Comparison of ENCODE assay signal across 18 mouse cellular contexts in the genomic region with DNA sequence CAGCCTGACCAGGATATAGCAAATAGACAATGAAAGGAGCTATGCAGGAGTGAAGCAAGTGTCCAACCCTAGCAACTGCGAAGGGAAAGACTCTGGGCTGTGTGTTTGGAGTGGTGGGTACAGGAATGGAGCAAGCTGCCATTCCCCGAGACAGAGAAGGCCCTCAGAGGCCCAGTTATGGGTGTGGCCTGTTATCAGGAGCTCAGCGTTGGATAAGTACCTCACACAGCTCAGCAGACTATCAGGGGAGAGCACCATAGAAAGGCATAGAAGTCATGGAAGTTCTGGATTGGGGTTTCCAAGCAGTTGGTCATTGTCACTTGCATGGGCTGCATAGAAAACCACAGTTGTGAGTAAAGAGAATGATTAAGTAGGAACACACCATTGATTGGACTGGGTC. TPM values are rescaled to one million over a fixed set of nuclear protein-coding genes. Genes with fewer than 3 reads are reported as not detected.
DNase-seq lines count a peak whose midpoint lies in the region; ATAC-seq and TF ChIP-seq lines count a peak whose summit lies in the region.
"Had no signal": no experiment of that assay in that cellular context is flagged by ENCODE, and none has a peak within 500 bp of the region (broad histone marks: within the 10 kb centered on the region; RNA-seq: fewer than 3 reads in every experiment).

No protein-coding gene starts in this region.

- H3K4me2 ChIP-seq in kidney, embryonic 15.5 days = no peak overlapping the region
- H3K4me2 ChIP-seq in liver, embryonic 14.5 days (ENCODE audit: low read depth) = peak overlapping the region; percentile 51
- H3K4me2 ChIP-seq: embryonic facial prominence, embryonic 12.5 days; hindbrain, embryonic 13.5 days; neural tube, embryonic 12.5 days had no signal

- no peak for ATAC-seq in kidney, embryonic 15.5 days (replicated peaks; ENCODE audit: low FRiP score)
- ATAC-seq in liver, embryonic 14.5 days (ENCODE audit: insufficient read depth) = peak; percentile 91

- no peaks in the 10 kb centered on the region for H3K36me3 ChIP-seq in kidney, embryonic 15.5 days
- no peaks in the 10 kb centered on the region for H3K36me3 ChIP-seq in liver, embryonic 14.5 days (replicated peaks; ENCODE audit: control insufficient read depth, insufficient read depth, low read depth)
- H3K36me3 ChIP-seq: embryonic facial prominence, embryonic 12.5 days; hindbrain, embryonic 13.5 days; neural tube, embryonic 12.5 days had no signal

- H3K4me3 ChIP-seq in kidney, embryonic 15.5 days (replicated peaks) = no peak overlapping the region
- H3K4me3 ChIP-seq in brown adipose tissue, adult 24 weeks (ENCODE audit: insufficient read depth, low read depth, low read length) = no peak overlapping the region
- no peak overlapping the region for H3K4me3 ChIP-seq in liver, embryonic 14.5 days (ENCODE audit: insufficient read depth in 1 of 2, low read depth in 2 of 2, low read length in 2 of 2)
- H3K4me3 ChIP-seq: embryonic facial prominence, embryonic 12.5 days; hindbrain, embryonic 13.5 days; neural tube, embryonic 12.5 days had no signal

- H3K9ac ChIP-seq in kidney, embryonic 15.5 days = no peak overlapping the region
- peak overlapping the region; percentile 5; the same call in 1 of the 2 replicates for H3K9ac ChIP-seq in liver, embryonic 14.5 days (replicated peaks)
- H3K9ac ChIP-seq: embryonic facial prominence, embryonic 12.5 days; hindbrain, embryonic 13.5 days; neural tube, embryonic 12.5 days had no signal

- no peak for TF ChIP-seq CTCF in liver, embryonic 14.5 days (IDR thresholded peaks at IDR 0.05; ENCODE audit: low read depth)

- WGBS in kidney, embryonic 15.5 days = 89% methylated on average over 3 of the region's 3 CpGs
- 23% methylated on average over 3 of the region's 3 CpGs for WGBS in liver, embryonic 14.5 days (ENCODE audit: insufficient replicate concordance)

- no peaks in the 10 kb centered on the region for H3K9me3 ChIP-seq in kidney, embryonic 15.5 days (replicated peaks)
- H3K9me3 ChIP-seq in liver, embryonic 14.5 days (ENCODE audit: control insufficient read depth, low read length) = no peaks in the 10 kb centered on the region
- H3K9me3 ChIP-seq: embryonic facial prominence, embryonic 12.5 days; hindbrain, embryonic 13.5 days; neural tube, embryonic 12.5 days had no signal

- peak; percentile 40; the same call in 1 of the 2 replicates for TF ChIP-seq EP300 in liver, embryonic 14.5 days (IDR thresholded peaks at IDR 0.05; ENCODE audit: low read depth)

- peaks cover 73% of the 10 kb centered on the region for H3K4me1 ChIP-seq in kidney, embryonic 15.5 days
- H3K4me1 ChIP-seq in brown adipose tissue, adult 24 weeks (ENCODE audit: control insufficient read depth, insufficient read depth, insufficient read length, low read length) = peaks cover 74% of the 10 kb centered on the region
- H3K4me1 ChIP-seq in liver, embryonic 14.5 days (replicated peaks; ENCODE audit: control insufficient read depth in 2 of 2, insufficient read depth in 2 of 2, low read length in 1 of 2) = peaks cover 38 to 56% of the 10 kb centered on the region in 2 experiments

- H3K27me3 ChIP-seq in kidney, embryonic 15.5 days = no peaks in the 10 kb centered on the region
- H3K27me3 ChIP-seq in liver, embryonic 14.5 days (ENCODE audit: control insufficient read depth, insufficient read depth, low read length) = no peaks in the 10 kb centered on the region
- H3K27me3 ChIP-seq: embryonic facial prominence, embryonic 12.5 days; hindbrain, embryonic 13.5 days; neural tube, embryonic 12.5 days had no signal

- peak; percentile 90 for DNase-seq in heart, adult 11 months
- no peak for DNase-seq in heart, adult 8-10 months (ENCODE audit: low spot score)
- DNase-seq in kidney, postnatal 36 days = no peak
- DNase-seq in liver, embryonic 14.5 days (ENCODE audit: low read depth in 3 of 3, low spot score in 3 of 3) = peak; percentile 54 to 62 (median 59)
- no peak for DNase-seq in lung, adult 18-20 months
- no peak for DNase-seq in embryo, embryonic 11 days
- DNase-seq: adrenal gland, postnatal 10 days; cerebellum, adult 18-20 months; gastrocnemius, postnatal 25 days; lung, postnatal 14 days; spleen, adult 18-20 months; thymus, postnatal 14 days had no signal

- peak overlapping the region; percentile 91; the same call in 1 of the 2 replicates for H3K27ac ChIP-seq in kidney, embryonic 15.5 days
- peak overlapping the region; percentile 10; the same call in 1 of the 2 replicates for H3K27ac ChIP-seq in brown adipose tissue, adult 24 weeks (replicated peaks; ENCODE audit: low read depth, low read length)
- H3K27ac ChIP-seq in liver, embryonic 14.5 days = peak overlapping the region; percentile 58
- H3K27ac ChIP-seq: embryonic facial prominence, embryonic 12.5 days; hindbrain, embryonic 13.5 days; neural tube, embryonic 12.5 days had no signal

RNA-seq across cellular contexts. Expression of a gene that starts 32.8 kb away (rescaled TPM):
- 100 to 1,000 TPM; 157 to 180 (median 176) TPM for total RNA-seq in heart, adult 8-10 months (2022)
- polyA plus RNA-seq in kidney, embryonic 15.5 days (2015; fragmentation: Nextera tagmentation; extraction: Ambion mirVana) = 82.0 and 85.9 TPM in 2 replicates
- polyA plus RNA-seq in brown adipose tissue, adult 24 weeks (2012; ENCODE audit: insufficient read depth, insufficient read length, missing spikeins) = 63.4 and 130 TPM in 2 replicates
- 2.7 and 3.2 TPM in 2 replicates for polyA plus RNA-seq in liver, embryonic 14.5 days (2012; rRNA removed)
- polyA plus RNA-seq in liver, embryonic 14.5 days (2014; fragmentation: Nextera tagmentation; extraction: Ambion mirVana) = 3.8 and 4.8 TPM in 2 replicates
- total RNA-seq: monocyte, adult 5-6 weeks had no signal

Comparison
In these comparisons a context has a peak if more than half of its experiments do, and no peak if none do; other contexts are left out.
1. DNase-seq: peak in heart, adult 11 months (single experiment) and liver, embryonic 14.5 days (3 of 3); none in heart, adult 8-10 months (single experiment), kidney, postnatal 36 days (0 of 2), lung, adult 18-20 months (0 of 2) and embryo, embryonic 11 days (single experiment).
2. H3K27ac ChIP-seq: peak in every context shown above with its lines; median percentile 91 in kidney, embryonic 15.5 days; 58 in liver, embryonic 14.5 days; 10 in brown adipose tissue, adult 24 weeks.
3. RNA of a gene that starts 32.8 kb away (polyA plus RNA-seq): 82.0 to 85.9 TPM in kidney, embryonic 15.5 days and 63.4 to 130 TPM in brown adipose tissue, adult 24 weeks; 2.7 to 4.8 TPM in liver, embryonic 14.5 days; every median in the first group is over 10 times any median in the second.